Mouse (Mus musculus) skeletal muscle tissue, postnatal 0 days (tissue): ENCODE measurements around the gene Zswim2. TPM values are rescaled to one million over a fixed set of nuclear protein-coding genes. Genes with fewer than 3 reads are reported as not detected.

ENCODE experiments used
- polyA plus RNA-seq: library from polyadenylated mRNA; unstranded; fragments of >200 nt; fragmentation: Nextera tagmentation; extraction: Ambion mirVana; gene quantifications from 2 replicates; pipeline ENCODE4 v1.2.1, GENCODE M21; 2015

Gene Zswim2
- polyA plus RNA-seq = not detected in 2 replicates

GRCm38 (mm10) chr2:83940931-83941361, at the start of gene Zswim2:
Zswim2 (minus strand) TSS chr2:83941228.

GRCm38 (mm10) chr2:83990253-83990652, 49.2 kb upstream of the Zswim2 start, which contains the start of gene Gm13691:
Gm13691 (plus strand) TSS chr2:83990553.

GRCm38 (mm10) chr2:83984443-83984842, 43.4 kb upstream of the Zswim2 start, which contains the start of gene Gm13697:
Gm13697 (plus strand) TSS chr2:83984743.

GRCm38 (mm10) chr2:83978633-83979032, 37.6 kb upstream of the Zswim2 start, which contains the start of gene Gm13694:
Gm13694 (plus strand) TSS chr2:83978933.

GRCm38 (mm10) chr2:83972823-83973222, 31.8 kb upstream of the Zswim2 start, which contains the start of gene Gm13696:
Gm13696 (plus strand) TSS chr2:83973123.

GRCm38 (mm10) chr2:83967013-83967412, 26.0 kb upstream of the Zswim2 start, which contains the start of gene Gm13695:
Gm13695 (plus strand) TSS chr2:83967313.

GRCm38 (mm10) chr2:83961203-83961602, 20.2 kb upstream of the Zswim2 start, which contains the start of gene Gm13693:
Gm13693 (plus strand) TSS chr2:83961503.

GRCm38 (mm10) chr2:83955393-83955792, 14.4 kb upstream of the Zswim2 start, which contains the start of gene Gm13698:
Gm13698 (plus strand) TSS chr2:83955693.

Other genes with a start within 250 kb of the Zswim2 start
- gene Itgav, start 216.8 kb downstream of the Zswim2 start, polyA plus RNA-seq = 42.4 and 51.3 TPM in 2 replicates
- gene Fam171b, start 128.6 kb downstream of the Zswim2 start, polyA plus RNA-seq = 4.6 and 5.0 TPM in 2 replicates
- not detected in 2 replicates for gene Gm13698, start 14.5 kb upstream of the Zswim2 start, polyA plus RNA-seq
- not detected in 2 replicates for gene Gm13693, start 20.3 kb upstream of the Zswim2 start, polyA plus RNA-seq
- gene Gm13695, start 26.1 kb upstream of the Zswim2 start, polyA plus RNA-seq = not detected in 2 replicates
- not detected in 2 replicates for gene Gm13696, start 31.9 kb upstream of the Zswim2 start, polyA plus RNA-seq
- gene Gm13694, start 37.7 kb upstream of the Zswim2 start, polyA plus RNA-seq = not detected in 2 replicates
- not detected in 2 replicates for gene Gm13697, start 43.5 kb upstream of the Zswim2 start, polyA plus RNA-seq
- not detected in 2 replicates for gene Gm13691, start 49.3 kb upstream of the Zswim2 start, polyA plus RNA-seq